Mouse (Mus musculus) erythroblast, embryonic 14.5 days (primary cell): ENCODE measurements around the gene Aldh8a1.

Experiments used
- GATA1 ChIP-seq: IDR thresholded peaks from 2 replicates; pipeline ENCODE4 v1.6.1; 2012; ENCODE audit warnings: low read length, inconsistent platforms, mixed read lengths
- TAL1 ChIP-seq: IDR thresholded peaks from 3 replicates; pipeline ENCODE4 v1.6.1; 2012; ENCODE audit warnings: low read length, inconsistent platforms, mixed read lengths

DNA sequence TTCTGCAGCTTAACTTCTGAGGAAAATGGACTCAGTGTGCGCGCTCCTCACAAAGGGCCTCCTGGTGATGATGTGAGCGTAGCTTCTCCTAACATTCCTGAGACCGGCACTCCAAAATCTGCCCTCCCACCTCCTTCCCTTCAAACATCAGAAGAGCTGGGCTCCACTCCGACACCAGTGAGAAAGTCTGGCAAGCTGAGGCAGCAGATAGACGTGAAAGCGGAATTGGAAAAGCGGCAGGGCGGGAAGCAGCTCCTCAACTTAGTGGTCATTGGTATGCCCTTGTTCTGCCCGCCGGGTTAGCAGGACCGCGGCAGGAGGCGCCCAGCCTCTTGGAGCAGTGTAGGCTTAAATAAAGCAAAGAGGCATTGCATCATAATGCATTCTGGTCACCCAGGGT lies 35.4 kb upstream of the Aldh8a1 start:
- no peak for TF ChIP-seq GATA1
- no peak for TF ChIP-seq TAL1
